Mouse (Mus musculus) heart, adult 2 months (tissue): ENCODE results near the gene 1700025G04Rik.

Source experiments
- CTCF ChIP-seq: fragments of 200-600 bp; IDR thresholded peaks from 2 replicates; pipeline ENCODE4 v1.8.1; 2022; ENCODE audit warnings: antibody characterized with exemption, mild to moderate bottlenecking, moderate library complexity
- EP300 ChIP-seq: fragments of 200-500 bp; IDR thresholded peaks from 2 replicates; pipeline ENCODE4 v1.6.1; 2011; ENCODE audit warnings: low read depth, low read length, control low read depth; ENCODE audit not compliant: insufficient read depth
- POLR2A ChIP-seq: fragments of 200-500 bp; IDR thresholded peaks from 2 replicates; pipeline ENCODE4 v1.6.1; 2011; ENCODE audit warnings: mild to moderate bottlenecking, low read depth, low read length, control low read depth; ENCODE audit not compliant: insufficient read depth

DNA sequence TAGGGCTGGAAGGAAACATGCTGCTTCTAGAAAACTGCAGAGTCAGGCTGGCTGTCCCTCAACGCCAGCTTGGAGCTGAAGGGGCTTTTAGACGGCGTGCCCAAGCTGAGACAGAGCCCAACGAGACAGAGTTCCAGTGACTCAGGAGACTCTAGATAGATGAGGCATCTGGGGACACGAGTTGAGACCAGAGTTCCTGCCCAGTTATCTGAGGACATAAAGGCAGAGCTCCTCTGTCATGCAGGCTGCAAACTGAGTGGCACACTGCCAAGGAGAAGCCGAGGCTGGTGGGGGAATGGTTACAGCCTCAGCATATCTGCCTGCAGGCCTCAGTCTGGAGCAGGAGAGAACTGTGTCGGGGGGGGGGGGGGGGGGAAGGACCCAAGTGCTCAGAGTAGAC, 136.4 kb downstream of the 1700025G04Rik start:
- no peak for TF ChIP-seq POLR2A
- no peak for TF ChIP-seq CTCF
- no peak for TF ChIP-seq EP300
